Mouse (Mus musculus): ENCODE measurements around the gene Nepro.

The Nepro gene

DNA sequence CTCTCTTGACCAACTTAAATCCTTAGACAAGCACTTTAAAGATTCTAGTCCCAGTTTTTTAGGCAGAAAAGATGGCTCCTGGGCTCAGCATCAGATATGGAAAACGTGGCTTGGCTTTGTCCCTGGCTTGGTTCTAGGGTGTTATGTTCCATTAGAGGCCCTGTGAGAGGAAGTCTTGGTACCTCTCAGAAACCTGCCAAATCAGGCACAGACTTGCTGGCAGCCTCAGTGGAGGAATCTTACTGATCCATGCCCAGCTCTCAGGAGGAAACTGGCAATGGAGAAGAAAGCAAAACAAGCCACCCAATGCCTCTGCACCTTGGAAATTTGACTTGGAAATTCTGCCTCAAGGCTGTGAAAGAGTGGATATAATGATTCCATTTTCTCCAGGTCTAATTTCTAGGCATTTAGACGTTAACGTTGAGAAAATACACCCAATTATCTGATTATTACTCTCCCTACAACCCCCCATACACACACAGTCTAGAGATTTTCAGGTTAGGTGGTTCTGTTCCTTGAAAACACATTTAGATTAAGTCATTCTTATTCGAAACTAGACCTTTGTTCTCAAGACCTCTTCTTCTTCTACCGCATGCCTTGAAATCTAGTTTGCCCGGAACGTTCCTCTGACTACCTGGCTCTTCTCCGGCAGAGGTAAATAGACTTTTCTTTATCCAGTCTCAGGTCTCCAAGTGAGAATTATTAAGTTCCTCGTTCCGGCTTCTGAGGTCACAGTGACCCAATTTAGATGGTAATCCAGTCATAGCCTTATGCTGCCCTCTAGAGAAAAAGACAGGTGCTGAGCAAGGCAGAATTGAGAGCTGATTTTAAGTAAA, 7.6 kb upstream of the Nepro start:
- DNase-seq = peak; percentile 37

GRCm38 (mm10) chr16:44717141-44717634, 6.9 kb upstream of the Nepro start:
- DNase-seq = no peak

DNA sequence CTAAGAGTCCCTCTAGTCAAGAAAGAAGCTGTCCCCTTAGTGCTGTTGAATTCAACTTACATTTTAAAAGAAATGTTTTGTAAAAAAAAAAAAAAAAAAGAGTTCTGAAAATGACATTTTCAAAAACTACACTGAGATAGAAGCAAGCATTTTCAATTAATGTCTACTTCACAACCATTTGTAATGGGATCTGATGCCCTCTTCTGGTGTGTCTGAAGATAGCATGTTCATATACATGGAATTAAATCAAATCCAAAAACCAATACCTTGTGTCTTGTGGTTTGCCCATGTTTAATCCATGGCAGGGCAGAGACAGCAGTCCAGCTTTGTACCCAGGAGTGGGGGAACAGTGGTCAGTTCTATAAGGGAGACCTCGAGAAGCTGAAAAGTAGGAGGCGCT, 6.3 kb upstream of the Nepro start:
- no peak for DNase-seq

DNA sequence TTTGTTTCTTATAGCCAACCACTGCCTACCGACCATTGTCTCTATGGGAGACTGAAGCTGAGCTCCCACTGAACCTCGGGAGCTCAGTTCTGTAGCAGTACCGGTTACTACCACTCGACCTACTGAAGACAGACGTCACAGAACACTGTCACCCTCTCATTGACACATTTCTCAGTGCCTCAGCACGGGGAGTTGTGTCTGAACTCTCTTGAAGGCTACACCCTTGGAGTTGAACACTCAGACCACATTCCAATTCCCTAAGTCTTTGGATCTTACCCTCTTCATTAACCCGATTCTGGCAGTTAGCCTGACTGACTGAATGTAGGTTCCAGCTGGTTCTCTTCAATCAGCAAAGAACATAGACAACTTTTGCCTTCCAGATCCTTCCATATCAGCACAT, 4.8 kb upstream of the Nepro start:
- peak; percentile 40 for DNase-seq

DNA sequence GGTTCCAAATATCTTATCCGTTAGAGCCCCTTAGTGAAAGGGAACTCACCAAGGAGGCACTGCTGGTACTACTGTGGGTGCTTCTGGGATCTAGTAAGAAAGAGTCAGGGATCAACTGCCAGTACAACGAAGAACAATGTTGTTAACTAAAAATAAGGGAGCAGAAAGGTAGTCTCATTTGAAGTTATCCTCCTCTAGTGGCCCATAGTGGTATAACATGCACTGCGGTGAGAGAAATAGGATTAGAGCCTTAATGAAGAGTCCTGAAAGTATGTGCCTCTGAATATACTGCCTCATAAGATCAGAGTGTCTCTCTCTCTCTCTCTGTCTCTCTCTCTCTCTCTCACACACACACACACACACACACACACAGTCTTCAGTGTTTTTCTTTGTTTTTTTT, 3.6 kb upstream of the Nepro start:
- no peak for DNase-seq

- DNase-seq = no peak
These were observed 1.4 kb upstream of the Nepro start for GRCm38 (mm10) chr16:44722666-44723065.

DNA sequence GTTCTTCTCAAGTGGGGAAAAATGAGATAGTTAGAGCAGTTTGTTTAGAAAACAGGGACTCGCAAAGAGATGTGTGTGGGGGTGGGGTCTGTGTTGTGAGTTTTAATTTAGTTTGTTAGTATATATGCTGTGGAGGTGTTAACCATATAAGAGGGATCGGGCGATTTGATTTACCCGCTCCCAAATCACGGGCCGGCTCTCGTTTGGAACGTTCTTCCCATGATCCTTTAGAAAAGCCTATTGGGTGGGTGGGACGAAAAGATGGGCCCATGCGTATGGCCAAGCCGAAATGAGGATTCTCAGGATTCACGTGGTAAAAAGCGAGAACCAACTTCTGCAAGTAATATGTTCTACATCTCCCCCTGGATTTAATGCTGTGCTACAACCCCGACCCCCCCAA, 746 bp downstream of the Nepro start:
- peak; percentile 25 for DNase-seq

DNA sequence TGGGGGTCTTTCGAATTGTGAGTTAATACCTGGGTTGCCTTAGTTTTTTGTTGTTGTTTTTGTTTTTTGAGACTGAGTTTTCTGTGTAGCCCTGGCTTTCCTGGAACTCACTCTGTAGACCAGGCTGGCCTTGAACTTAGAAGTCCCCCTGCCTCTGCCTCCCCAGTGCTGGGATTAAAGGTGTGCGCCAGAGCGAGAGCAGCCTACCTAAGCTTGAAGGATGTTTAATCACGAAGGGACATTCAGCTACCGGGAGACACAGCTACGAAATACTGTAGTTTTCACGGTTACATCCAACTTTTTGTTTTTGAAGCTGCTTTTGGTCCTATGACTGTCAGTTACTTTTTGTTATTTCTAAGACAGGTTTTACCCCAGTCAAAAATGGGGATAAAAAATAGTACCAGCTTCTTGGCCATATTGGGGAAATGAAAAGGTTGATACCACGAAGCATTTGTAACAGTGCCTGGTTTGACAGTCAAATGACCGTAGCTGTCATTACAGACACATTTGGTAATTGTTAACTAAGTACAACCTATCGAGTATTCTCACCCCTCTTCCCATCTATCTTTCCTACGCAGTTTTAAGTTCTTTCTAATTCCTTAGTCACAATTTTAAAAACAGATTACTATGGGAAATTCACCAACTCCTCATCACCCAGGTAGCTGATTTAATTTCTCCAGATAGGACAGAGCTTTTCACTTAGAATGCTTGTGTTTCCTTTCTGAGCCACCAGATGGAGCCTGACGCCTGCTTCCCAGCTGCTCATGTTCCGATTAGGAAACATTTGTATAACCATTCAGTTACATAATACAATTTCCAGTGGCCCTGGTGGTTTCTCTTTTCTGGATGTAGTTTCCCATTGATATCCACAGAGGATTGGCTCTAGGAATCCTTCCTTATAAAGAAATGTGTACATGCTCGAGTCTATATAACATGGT, 1.5 kb downstream of the Nepro start:
- DNase-seq = peak; percentile 85

- no peak for DNase-seq
These were observed 3.4 kb downstream of the Nepro start for GRCm38 (mm10) chr16:44727525-44727924.

DNA sequence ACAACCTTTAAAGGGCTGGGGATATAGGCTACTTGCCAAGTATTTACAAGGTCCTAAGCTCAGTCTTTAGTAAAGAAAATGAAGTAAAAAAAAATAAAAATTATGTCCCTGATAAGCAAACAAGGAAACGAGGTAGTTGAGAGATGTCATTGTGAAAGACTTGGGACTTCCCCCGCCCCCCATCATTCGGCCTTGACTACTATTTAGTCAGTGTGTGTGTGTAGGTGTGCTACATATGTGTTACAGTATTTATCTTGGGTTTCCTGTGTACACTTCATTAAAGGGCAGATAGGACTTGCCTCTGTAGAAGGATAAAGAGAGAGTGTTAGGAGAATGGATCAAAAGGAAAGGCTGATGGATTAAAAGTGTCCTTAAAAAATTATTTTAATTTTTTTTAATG, 10.0 kb downstream of the Nepro start:
- DNase-seq = no peak

GRCm38 (mm10) chr16:44735676-44736075, 11.6 kb downstream of the Nepro start:
- no peak for DNase-seq

GRCm38 (mm10) chr16:44736118-44736517, 12.0 kb downstream of the Nepro start:
- no peak for DNase-seq

- DNase-seq = no peak
These were observed 18.7 kb downstream of the Nepro start for GRCm38 (mm10) chr16:44742753-44743152.

DNA sequence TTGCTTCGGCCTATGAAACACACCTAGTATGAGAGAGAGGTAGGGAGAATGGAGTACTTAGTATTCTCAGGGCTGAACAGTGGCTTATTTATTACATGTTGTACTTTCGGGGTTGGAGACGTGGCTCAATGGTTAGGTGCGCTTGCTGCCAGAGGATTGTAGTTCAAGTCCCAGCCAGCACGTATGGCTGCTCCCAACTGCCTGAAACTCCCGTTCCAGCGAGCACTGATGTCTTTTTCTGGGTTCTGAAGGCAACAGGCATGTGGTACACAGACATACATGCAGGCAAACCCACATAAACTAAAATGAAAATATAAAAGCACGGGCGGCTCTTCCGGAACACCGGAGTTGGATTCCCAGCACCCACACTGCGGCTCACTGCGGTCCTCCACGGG, 21.4 kb downstream of the Nepro start:
- DNase-seq = no peak

- peak; percentile 83 for DNase-seq
These were observed 21.9 kb downstream of the Nepro start, which contains the start of gene Gtpbp8 for GRCm38 (mm10) chr16:44745866-44746562. Gtpbp8 (minus strand) TSS chr16:44746363.

DNA sequence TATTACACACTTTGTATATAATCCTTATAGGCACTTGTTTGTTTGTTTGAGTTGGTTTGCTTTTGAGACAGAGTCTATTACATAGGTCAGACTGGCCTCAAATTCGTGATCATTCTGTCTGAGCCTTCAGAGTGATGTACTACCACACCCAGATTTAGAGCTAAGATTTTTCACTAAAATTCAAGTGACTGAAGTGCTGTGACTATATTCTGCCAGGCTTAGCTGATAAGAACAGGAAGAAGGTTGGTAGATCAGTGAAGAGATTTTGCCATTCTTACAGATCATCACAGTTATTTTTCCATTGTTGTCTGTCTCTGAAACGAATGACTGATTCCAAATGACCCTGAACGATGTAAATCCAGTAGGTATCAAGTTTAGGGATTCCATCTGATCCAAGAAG, 23.9 kb downstream of the Nepro start:
- DNase-seq = no peak

- DNase-seq = no peak
These were observed 33.6 kb downstream of the Nepro start for GRCm38 (mm10) chr16:44757700-44758099.

GRCm38 (mm10) chr16:44761811-44762210, 37.7 kb downstream of the Nepro start:
- no peak for DNase-seq

GRCm38 (mm10) chr16:44765555-44766319, 41.6 kb downstream of the Nepro start, which contains the start of gene Cd200r1:
Cd200r1 (plus strand) TSS chr16:44765736.
- no peak for DNase-seq

GRCm38 (mm10) chr16:44766320-44766892, 42.3 kb downstream of the Nepro start:
- no peak for DNase-seq

DNA sequence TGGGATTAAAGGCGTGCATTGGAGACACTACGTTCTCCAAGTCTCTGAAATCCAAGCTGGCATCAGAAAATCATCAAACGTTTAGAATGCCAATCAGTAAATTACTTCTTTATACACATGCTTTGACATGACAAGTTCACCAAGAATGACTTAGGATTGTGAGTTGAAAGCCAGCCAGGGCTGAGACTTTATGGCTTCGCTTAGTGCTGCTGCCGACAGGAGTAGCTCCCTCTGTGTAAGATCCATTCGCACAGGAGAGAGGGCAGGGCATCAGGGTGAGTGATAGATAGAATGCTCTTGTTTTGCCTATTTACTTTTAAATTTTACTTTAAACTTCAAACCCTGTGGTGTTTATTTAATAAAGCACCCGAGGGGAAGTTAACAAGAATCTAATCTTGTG, 43.4 kb downstream of the Nepro start:
- no peak for DNase-seq

- no peak for DNase-seq
These were observed 43.9 kb downstream of the Nepro start for GRCm38 (mm10) chr16:44767967-44768366.

Data from lung, postnatal 14 days (tissue).